Mouse (Mus musculus): Measurements from ENCODE around the gene Bbs4.
"Not testable (repeated sequence)": the region's sequence is repeated elsewhere in the genome, so short reads cannot be mapped to it uniquely, and the experiment has no call there.

Bbs4 gene

GRCm38 (mm10) chr9:59353253-59353639 lies at the start of gene Bbs4:
Bbs4 (minus strand) TSS chr9:59353508.
- peak; percentile 93 for DNase-seq (ENCODE audit: low spot score)

- no peak for DNase-seq (ENCODE audit: low spot score)
Measured at GRCm38 (mm10) chr9:59389086-59389485, 35.8 kb upstream of the Bbs4 start.

DNA sequence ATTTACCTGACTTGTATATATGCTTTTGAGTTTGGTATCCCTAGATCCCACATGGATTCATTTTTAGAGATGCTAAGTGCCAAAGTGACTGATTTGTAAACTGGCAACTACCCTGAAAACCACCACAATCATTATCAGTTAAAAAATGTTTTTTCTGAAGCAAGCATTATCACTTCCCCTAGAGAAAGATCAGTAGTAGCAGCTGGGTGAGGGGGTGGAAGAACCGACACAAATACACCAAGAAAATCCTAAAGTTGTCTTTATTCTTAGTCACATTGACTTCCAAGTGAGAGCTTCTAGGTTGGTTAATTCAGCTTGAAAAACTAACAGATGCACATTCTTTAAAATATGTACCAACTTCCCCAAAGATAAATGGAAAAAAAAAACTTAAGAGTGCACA lies 35.0 kb upstream of the Bbs4 start:
- DNase-seq (ENCODE audit: low spot score): no peak

DNA sequence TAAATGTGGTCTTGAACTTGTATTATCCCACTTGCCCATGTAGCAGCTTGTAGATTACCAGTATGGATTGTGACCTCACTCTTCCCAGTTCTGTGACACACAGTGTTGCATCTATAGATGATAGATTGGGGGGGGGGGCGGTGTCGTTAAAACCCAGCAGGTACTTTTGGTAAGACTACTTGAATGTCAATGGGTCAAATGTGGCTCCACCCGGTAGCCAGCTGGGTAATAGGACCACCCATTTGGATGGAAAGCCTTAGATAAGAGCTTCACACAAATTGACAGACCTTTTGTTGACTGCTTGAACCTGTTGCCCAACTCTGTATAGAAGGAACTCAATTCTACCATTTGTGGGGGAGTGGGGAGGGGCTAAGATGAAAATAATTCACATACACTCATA lies 34.2 kb upstream of the Bbs4 start:
- DNase-seq (ENCODE audit: low spot score): no peak

DNA sequence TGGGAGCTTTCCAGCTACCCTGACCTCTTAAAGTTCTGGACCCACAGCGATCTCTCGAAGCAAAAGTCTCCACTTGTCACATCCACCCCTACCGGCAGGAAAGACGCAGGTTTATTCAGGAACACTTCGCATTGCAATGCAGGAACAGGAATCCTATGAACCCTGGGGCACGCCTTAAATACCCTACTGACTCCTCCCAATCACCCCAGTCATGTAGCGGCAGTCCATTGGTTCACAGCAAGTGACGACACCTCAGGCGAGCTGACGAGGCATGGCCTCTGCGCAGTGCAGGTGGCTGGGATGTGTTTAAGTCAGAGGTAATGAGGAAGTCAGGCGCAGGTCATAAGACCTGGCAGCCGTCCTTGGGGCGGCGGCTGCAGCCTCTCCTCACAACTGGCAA lies 22.3 kb upstream of the Bbs4 start:
- DNase-seq (ENCODE audit: low spot score): no peak

DNA sequence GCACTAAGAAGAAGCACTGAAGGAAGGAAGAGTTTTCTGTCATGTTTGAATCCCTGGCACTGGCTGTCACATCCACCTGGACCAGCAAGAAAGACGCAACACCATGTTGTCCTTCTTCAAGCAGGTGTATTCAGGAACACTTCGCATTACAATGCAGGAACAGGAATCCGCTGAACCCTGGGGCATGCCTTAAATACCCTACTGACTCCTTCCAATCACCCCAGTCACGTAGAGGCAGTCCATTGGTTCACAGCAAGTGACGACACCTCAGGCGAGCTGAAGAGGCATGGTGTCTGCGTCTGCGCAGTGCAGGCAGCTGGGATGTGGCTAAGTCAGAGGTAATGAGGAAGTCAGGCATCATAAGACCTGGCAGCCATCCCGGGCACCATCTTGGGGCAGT lies 16.3 kb upstream of the Bbs4 start:
- DNase-seq (ENCODE audit: low spot score): no peak

DNA sequence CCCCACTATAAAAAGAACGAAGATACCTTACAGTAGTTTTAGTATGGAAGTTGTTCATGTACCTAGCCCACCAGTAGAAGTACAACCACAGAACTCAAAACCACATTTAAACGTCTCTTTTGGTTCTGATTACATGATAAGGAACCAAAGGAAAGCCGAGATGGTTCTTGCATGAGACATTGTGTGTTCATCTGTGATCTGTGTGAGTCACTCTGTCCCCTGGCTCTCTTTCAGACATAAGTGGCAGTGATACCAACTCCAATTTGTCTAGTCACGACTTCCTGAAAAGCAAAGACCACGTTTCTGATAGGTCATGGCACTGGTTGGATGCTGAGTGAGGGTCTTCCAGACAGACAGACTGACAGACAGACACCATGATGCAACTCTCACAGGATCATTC lies 15.9 kb upstream of the Bbs4 start:
- DNase-seq (ENCODE audit: low spot score): no peak

GRCm38 (mm10) chr9:59360487-59360886 lies 7.2 kb upstream of the Bbs4 start:
- not testable (repeated sequence) for DNase-seq (ENCODE audit: low spot score)

DNA sequence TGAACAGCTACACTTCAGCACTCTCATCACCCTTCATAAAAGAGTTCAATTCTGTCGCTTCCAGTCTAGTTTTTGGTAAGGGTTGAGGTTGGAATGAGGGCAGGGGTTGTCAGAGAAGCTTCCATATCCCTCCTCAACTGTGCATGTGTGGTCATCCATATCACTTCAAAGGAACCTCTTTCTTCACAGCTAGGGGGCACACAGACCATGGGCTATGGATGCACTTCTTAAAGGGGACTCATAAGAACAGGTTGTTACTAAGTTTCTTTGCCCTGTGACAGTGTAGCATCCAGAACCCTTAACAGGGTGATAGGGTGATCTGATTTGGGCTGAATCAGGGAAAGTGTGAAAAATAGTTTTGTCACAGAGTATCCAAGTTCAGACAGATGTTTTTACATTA lies 4.7 kb upstream of the Bbs4 start:
- not testable (repeated sequence) for DNase-seq (ENCODE audit: low spot score)

GRCm38 (mm10) chr9:59352586-59353252 lies 589 bp downstream of the Bbs4 start:
- DNase-seq (ENCODE audit: low spot score): no peak

DNA sequence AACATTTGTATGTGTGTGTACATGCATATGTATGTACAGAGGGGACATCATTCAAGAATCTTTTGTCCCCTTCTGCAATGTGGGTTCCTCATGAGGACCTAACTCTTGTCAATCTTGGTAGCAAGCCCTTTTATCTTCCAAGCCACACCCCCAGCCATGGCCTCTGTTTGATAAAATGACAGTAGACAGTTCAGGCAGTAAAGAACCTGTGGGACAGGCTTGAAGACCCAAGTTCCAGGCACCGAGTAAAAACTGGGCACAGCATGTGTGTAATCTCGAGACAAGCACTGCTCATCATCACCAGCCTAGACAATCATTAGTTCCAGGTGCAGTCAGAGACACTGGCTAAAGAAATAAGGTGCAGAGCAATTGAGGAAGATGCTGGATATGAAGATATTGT lies 7.1 kb downstream of the Bbs4 start:
- no peak for DNase-seq (ENCODE audit: low spot score)

DNA sequence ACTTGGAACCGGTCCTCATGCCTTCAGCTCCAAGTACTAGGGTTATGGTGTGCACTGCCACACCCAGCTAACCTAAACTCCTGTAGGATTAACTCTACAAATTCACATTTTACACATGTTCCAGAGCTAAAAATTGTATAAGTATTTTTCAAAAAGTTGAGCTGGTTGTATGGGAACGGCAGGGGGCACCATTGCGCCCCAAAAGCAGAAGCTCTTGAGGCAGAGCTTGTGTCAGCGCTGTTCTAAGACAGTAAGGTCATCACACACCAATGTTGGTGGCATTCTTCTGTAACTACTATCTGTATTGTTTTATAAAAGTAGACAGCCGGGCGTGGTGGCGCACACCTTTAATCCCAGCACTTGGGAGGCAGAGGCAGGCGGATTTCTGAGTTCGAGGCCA lies 13.3 kb downstream of the Bbs4 start:
- no peak for DNase-seq (ENCODE audit: low spot score)

- DNase-seq (ENCODE audit: low spot score): no peak
Measured at GRCm38 (mm10) chr9:59339107-59339506, 14.2 kb downstream of the Bbs4 start.

DNA sequence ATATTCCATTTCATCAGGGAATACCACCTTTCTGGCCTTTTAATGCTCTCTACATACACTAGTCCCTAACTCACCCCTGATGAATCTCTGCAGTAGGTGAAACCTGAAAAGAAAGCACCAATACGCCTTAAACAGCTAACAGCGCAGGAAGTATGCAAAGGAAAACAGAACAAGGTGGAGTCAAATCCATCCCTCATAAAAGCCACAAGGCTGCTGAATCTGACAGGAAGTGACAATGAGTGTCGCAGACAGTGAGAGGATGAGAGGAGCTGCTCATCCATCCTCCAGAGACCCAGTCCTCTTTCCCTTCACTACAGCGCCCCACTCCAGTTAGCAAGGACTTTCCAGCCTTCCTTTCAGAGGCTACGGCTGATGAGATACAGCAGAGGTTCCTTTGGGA lies 14.9 kb downstream of the Bbs4 start:
- no peak for DNase-seq (ENCODE audit: low spot score)

- no peak for DNase-seq (ENCODE audit: low spot score)
Measured at GRCm38 (mm10) chr9:59337889-59338288, 15.4 kb downstream of the Bbs4 start.

DNA sequence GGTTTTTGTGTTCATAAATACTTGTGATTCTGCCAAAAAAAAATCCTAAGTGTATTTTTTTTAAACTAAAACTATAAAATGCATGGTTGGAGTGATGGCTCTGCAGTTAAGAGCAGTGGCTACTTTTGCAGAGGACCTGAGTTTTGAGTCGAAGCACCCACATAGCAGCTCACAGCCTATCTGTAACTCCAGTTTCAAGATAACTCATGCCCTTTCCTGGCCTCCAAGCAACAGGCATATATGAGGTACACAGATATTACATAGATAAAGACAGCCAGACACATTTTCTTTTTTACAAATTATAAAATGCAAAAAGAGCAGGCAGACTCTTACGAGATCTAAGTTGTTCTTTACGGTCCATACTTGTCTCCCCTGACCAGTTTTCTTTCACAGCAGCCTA lies 16.8 kb downstream of the Bbs4 start:
- no peak for DNase-seq (ENCODE audit: low spot score)

GRCm38 (mm10) chr9:59330055-59330454 lies 23.3 kb downstream of the Bbs4 start:
- no peak for DNase-seq (ENCODE audit: low spot score)

DNA sequence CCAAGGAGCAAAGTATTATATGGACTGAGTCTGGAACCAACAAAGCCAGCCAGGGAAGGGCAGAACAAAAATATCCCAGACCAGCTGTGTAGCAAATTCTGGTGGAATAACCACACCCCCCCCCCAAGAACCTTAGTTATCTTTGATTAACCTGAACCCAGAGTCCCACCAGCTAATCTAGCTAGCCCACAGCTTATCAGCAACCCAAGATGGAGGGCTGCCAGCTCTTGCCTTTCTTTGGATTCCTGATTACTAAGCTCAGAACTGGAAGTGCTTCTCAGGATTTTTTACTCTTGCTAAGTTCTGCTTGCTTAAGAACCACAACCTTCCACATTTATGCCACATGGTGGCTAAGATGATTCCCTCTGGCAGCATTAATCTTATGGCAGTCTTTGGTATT lies 29.0 kb downstream of the Bbs4 start:
- DNase-seq (ENCODE audit: low spot score): peak; percentile 27

DNA sequence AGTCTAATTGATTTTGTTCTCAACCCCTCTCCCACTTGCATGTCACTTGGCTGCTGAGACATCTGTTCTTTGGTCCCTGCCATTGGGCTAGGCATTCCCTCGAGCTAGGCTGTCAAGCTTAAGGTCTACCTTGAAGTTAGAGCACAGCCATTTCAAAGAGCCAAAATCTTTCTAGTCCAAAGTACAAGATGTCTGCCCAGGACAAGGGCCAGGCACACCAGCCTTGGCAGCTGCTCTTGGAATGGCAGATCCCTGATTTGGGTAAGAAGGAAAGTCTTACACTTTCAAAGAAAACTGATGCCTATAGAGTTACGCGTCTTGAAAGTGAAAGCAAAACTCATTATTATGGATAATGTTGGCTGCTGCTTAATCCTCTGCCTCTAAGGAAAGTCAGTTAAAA lies 37.1 kb downstream of the Bbs4 start:
- no peak for DNase-seq (ENCODE audit: low spot score)

DNA sequence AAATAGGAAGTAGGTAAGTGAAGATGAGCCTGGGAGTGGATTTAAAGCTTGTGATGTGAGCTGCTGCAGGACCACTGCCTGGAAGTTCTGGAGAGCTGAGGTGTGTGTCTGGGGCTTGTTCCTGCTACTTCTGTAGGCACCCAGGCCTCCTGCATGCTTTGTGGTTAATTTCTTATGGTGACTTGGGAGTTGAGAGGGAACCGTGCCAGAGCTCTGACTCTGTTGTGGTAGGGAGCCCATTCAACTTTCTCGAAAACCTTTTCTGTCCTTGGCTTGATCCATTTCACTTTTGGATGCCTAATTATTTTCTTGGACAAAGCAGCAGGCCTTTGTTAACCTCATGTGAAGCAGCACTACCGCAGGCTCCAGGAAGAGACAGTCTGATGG lies 42.0 kb downstream of the Bbs4 start:
- no peak for DNase-seq (ENCODE audit: low spot score)

GRCm38 (mm10) chr9:59310582-59311283 lies 42.6 kb downstream of the Bbs4 start:
- DNase-seq (ENCODE audit: low spot score): no peak

- DNase-seq (ENCODE audit: low spot score): no peak
Measured at GRCm38 (mm10) chr9:59307890-59308289, 45.4 kb downstream of the Bbs4 start.

DNA sequence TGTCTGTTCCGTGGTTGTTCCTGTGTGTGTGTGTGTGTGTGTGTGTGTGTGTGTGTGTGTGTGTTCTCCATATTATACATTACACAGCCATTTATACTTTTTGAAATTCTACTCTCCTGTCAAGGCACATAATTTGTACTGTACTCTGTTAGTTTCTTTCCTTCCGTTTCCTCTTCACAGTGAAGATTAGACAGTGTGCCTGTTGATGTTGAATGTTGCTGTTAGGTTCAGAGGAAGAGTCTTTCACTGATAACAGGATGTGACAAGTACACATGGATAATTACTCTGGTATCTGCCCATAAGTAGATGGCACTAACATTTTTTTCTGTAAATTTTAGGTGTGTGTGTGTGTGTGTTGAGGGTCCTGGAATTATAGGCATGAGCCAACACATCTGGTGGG lies 56.9 kb downstream of the Bbs4 start:
- DNase-seq (ENCODE audit: low spot score): no peak

DNA sequence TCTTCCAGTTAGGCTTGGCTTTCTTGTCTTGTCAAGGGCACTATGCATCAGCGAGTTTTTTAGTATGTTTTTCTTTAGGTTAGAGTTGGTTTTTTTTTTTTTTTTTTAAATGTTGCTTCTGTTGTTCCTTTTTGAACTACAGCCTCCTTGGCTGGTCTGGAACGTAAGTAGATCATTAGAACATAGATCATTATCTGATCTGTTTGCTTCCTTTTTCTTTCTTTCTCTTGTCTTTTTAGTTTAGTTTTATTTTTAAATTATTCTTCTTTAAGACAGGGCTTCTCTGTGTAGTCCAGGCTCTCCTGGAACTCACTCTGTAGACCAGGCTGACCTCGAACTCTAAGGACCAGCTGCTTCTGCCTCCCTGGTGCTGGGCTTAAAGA lies 60.8 kb downstream of the Bbs4 start:
- DNase-seq (ENCODE audit: low spot score): no peak

Data from ovary, postnatal 36 days (tissue).